Mouse (Mus musculus) heart, adult 8-10 months (tissue): ENCODE data around the gene Ptpn5. TPM values are rescaled to one million over a fixed set of nuclear protein-coding genes. Genes with fewer than 3 reads are reported as not detected.

Experiments
- DNase-seq: peaks from one replicate; pipeline ENCODE4 v3.0.0; 2022; ENCODE audit warnings: low spot score
- total RNA-seq, 4 experiments: library from RNA; stranded (reverse); gene quantifications; 2 replicates each; pipeline ENCODE4 v1.2.4; 2022

Gene Ptpn5
- total RNA-seq, 4 experiments from 2014 or later, result not detected

GRCm38 (mm10) chr7:47111121-47111520 lies 22.4 kb downstream of the Ptpn5 start:
- no peak for DNase-seq

- no peak for DNase-seq
Measured at GRCm38 (mm10) chr7:47110511-47110910, 23.0 kb downstream of the Ptpn5 start.

DNA sequence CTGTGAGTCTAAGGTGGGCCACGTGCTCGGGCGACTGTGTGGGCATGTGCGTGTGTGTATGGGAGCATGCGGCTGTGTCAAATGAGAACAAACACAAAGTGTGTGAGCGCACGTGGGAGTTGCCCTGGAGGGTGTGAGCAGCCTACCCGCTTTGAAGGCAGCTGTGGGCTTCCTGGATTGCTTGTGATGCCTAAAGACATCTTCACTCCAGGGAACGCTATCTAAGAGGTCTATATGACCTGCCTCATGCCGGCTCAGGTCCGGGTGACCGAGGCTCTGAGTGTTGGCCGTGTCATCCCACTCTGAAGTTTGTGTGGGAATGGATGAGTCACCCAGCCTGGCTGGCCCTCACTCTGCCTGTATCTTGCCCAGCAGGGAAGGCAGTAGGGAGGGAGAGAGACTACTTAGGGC lies 24.7 kb downstream of the Ptpn5 start:
- DNase-seq, result no peak

GRCm38 (mm10) chr7:47106949-47107348 lies 26.5 kb downstream of the Ptpn5 start:
- no peak for DNase-seq

DNA sequence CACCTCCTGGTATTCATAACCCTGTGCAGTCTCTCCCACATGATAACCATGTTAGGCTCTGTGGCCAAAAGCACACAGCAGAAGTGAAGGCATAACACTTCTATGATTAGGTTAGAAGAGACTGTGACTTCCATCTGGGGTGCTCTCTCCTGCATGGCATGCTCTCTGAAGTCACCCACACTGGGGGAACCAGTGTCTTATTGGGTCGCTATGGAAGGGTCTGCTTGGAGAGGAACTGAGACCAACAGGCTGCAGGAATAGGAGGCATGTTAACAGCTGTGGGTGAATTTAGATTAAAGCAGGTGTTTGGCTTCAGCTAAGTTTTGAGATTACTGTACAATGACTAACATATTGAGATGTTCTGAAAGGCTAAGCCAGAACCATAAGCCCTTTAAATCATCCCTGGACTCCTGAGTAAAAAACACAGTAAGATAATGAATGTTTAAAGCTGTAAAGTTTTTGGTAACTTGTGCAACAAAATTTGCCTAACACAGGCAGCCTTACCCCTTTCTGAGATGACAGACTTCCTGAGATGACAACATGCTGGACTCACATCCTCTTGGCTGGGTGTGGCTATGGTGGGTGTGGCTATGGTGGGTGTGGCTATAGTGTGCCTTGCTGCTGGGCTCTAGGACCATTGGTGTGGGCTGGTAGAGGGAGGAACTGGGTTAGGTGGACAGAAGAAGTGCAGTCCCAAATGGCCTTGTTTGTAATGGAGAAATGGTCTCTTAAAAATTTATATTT lies 29.6 kb downstream of the Ptpn5 start:
- no peak for DNase-seq

DNA sequence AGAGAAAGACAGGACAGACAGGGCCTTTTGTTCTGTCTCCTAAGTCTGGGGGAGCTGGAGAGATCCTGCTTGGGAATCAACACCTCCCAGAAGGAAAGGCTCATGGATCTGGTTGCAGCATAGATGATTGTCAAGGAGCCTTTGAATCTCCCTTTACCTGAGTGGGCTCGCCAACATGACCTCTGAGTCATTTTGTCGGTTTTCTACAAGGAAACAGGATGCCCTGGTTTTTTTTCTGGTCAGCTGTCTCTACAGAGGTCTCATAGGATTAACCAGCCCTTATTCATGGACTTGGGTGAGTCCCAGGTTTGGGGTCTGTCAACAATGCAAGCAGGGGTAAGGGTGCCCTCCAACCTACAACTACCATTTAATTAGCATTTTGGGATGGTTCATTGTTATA lies 30.5 kb downstream of the Ptpn5 start:
- no peak for DNase-seq

DNA sequence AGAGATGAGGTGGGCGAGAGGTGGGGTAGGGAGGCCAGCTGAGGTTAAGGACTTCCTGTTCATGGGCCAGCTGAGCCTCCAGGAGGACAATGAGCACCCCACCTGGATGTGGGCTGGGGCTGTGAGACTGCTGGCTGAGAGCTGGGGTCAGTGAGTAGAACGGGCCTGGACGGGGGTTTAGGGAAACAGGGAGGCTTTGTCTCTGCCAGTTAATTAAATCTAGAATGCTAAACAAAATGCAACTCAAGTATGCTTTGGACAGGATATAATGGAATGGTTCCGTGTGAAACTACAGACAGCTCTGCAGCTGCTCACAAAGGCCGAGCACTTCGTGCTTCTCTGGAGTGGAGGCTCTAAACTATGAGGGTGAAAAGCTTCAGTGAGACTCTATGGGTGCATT lies 32.9 kb downstream of the Ptpn5 start:
- DNase-seq, result no peak

DNA sequence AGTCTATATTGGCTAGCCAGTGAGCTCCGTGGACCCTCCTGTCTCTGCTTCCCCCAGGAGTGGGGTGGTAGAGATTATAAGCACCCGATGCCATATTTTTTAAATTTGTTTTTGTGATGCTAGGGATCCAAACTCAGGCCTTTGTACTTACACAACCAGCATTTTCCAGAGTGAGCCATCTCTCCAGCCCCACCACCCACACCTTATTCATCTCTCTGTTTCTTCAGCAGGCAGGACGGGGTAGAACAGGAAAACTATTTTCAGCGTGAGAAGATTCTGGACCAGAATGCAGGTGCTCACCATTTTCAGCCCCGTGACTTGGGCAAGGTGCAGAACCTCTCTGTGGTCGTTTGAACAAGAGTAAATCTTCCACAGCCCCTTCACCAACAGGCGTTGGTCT lies 34.2 kb downstream of the Ptpn5 start:
- no peak for DNase-seq

GRCm38 (mm10) chr7:47098044-47098443 lies 35.4 kb downstream of the Ptpn5 start:
- DNase-seq, result no peak

DNA sequence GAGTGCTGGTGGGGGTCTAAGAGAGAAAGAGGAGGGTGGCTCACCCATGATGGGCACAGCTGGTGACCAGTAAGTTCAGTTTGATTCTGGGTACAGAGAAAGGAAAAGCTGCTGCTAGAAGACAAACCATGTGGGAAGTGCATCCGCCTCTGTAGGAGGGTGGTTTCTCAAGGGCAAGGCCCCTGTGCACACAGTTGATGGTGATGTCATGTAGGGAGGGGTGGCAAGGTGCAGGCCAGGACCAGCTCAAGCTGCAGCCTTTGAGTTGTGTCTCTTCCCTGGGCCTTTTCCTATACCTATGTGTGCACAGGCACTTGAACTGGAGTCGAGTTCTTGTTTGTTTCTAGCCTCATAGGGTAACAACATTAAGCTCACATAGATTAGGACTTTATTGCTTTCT lies 38.5 kb downstream of the Ptpn5 start:
- DNase-seq, result no peak

DNA sequence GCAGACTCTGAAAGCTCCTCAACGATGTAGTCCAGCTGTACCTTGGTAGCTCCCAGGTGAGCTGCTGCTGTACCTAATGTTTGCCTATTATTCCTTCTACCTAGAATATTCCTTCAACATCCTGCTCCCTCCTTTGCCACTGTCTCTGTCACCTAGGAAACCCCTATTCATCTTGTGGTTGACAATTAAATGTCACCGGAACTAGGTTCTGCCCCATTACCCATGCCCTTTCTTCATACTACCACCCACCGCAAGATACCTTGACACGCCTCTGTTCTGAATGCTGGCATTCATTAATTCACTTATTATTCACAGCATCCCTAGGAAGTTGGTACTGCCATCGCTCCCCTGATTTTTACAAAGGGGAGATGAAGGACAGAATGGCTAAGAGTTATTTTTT lies 39.5 kb downstream of the Ptpn5 start:
- DNase-seq, result no peak

DNA sequence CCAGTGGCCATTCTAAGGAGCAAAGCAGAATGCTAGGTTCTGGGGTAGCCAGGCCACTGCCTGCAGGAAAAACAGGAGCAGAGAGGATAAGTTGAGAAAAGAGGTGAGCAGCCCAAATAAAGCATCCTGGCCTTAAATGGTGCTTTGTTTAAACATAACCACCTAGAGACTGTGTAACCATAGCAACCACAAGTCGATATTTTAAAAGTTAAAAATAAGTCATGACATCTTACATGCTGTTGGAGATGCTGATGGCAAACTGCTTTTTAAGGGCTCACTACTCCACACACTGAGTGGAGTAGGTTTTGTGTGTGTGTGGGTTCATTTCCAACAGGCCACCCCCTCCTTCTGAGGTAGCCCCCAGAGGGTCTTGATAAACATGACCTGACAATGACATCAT lies 48.4 kb downstream of the Ptpn5 start:
- DNase-seq, result no peak

- peak; percentile 70 for DNase-seq
Measured at GRCm38 (mm10) chr7:47081277-47081676, 52.2 kb downstream of the Ptpn5 start.

DNA sequence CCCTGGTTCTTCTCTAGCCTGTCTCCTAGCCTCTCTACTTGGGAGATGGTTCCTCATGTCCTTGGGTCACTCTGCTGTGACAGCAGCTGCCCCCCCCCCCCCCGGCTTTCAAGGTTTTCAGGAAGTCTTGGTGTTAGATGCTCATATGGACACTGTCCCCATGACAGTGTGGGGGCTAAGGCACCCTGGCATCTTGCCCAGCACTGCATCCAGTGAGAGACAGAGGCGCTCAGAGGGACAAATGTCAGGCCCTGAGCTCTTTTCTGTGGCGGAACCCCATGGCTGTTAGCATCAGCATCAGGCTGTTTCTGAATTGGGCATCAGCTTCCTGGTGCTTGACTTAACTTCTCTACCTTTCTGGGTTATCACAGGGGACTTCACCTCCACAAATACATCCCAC lies 52.6 kb downstream of the Ptpn5 start:
- no peak for DNase-seq

DNA sequence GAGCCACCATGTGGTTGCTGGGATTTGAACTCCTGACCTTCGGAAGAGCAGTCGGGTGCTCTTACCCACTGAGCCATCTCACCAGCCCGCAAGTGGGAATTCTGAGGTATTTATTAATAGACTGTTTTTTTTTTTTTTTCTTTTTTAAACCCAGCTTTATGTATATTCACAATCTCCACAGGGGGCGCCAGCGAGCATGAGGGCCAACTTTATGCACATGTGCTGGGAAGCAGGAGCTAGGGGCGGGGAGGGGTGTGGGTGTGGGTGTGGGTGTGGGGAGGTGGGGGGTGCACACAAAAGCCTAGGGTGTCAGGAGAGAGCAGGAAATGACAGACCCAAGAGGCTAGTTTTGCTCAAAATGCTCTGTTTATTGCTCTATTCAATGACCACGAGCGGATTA lies 56.0 kb downstream of the Ptpn5 start:
- DNase-seq, result no peak

- no peak for DNase-seq
Measured at GRCm38 (mm10) chr7:47076729-47077128, 56.8 kb downstream of the Ptpn5 start.

GRCm38 (mm10) chr7:47076193-47076592 lies 57.3 kb downstream of the Ptpn5 start:
- DNase-seq, result no peak

DNA sequence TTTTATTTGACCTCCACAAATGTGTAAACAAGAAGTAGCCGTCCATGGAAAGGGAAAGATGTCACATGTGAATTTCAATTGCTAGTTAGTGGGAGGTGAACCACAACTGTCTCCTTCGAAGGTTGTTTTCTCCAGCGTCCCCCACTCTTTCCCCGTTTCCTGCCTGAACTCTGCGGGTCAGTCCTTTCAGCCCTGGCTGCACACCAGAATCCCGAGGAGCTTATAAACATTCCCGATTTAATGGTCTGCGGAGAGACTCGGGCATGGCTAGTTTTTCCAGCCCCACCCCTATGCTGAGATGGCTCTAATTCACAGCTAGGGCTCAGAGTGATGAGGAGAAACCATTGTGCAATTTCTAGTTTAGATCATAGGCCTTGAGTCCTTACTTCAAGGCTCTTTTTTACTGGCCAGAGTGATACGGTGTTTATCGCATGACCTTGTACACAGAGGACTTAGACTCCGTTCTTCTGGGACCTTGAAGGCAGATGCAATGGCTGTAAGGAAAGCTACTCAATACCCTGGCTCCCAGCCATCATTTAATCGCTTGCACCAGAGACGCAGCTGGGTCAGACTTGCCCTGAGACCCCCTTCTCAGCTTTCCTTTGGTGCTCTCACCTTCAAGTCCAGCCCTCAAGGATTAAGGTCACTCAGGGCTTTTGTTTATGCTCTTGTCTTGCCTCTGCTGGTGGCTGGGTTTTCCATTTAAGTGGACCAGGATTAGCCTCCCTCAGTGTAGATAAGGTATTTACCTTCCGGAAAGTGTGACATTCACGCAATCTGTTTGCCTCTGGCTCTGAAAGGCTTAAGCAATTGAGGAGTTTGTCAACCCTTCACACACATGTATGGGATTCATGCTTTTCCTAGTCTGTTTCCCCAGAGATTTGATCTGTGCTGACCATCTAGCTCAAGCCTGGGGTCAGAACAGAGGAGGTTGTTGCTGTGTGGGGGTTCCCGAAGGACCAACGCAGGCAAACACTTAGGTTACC lies 59.7 kb downstream of the Ptpn5 start:
- DNase-seq, result no peak

GRCm38 (mm10) chr7:47072551-47072950 lies 60.9 kb downstream of the Ptpn5 start:
- DNase-seq, result no peak

DNA sequence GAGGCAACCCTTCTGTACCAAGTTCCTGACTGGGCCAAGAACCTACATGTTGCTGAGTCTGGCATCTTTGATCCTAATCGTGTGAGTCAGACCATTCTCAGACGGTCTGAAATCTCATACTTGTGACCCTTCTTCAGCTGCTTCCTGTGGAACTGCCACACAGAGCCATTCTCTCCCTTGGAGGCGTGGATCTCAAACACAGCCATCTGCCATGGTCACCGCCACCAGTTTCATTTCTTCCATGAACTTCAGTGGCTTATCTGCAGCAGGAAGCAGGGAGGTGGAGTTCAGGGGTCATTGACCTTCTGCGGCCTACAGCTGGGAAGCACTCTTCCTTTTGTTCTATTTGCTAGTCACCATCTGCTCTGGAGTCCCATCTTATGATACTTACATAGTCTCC lies 65.6 kb downstream of the Ptpn5 start:
- peak; percentile 45 for DNase-seq

- no peak for DNase-seq
Measured at GRCm38 (mm10) chr7:47066942-47067341, 66.5 kb downstream of the Ptpn5 start.

DNA sequence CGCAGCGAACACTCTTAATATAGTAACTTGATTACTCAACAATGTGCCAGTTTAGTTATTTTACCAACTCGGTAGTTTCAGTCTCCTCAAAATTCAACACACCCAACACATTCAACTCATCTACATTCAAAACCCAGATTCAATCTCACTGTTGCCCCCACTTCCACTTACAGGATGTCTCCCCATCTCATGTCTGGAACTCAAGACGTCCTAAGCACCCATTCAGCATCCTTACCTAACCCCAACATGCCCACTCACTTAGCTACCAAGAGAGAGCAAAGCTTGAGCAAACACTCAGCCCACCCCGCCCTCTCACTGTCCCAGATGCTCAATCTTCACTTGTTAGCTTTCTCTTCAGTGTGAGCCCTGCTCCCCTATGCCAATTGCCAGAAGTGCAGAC lies 71.9 kb downstream of the Ptpn5 start:
- DNase-seq, result no peak

DNA sequence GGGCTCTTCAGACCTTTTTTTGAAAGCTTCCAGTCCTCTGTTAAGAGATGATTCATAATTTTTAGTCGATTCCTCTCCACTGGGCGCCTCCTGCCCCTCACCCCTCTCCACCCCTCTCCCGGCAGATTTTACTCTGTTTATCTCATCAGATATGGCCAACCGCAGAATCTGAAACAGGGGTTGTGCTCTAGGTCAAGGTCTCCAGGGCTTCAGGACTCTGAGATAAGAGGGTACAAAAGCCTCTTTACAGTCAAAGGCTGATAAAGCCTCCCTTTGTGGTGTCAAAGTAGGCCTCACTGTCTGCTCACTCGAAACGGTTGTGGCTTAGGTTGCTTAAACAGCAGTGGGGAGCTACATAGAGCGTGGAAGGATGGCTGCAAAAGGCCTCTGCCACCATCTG lies 74.1 kb downstream of the Ptpn5 start:
- DNase-seq, result no peak
